Mouse (Mus musculus) layer of hippocampus, adult 11-12 months (tissue): ENCODE measurements around the gene Acsl3.
A peak's percentile ranks its signal among the peaks of the same experiment; 100 is the strongest.

Experiments used
- DNase-seq: peaks from one replicate; pipeline ENCODE4 v3.0.0; 2022; ENCODE audit warnings: low spot score

The Acsl3 gene

DNA sequence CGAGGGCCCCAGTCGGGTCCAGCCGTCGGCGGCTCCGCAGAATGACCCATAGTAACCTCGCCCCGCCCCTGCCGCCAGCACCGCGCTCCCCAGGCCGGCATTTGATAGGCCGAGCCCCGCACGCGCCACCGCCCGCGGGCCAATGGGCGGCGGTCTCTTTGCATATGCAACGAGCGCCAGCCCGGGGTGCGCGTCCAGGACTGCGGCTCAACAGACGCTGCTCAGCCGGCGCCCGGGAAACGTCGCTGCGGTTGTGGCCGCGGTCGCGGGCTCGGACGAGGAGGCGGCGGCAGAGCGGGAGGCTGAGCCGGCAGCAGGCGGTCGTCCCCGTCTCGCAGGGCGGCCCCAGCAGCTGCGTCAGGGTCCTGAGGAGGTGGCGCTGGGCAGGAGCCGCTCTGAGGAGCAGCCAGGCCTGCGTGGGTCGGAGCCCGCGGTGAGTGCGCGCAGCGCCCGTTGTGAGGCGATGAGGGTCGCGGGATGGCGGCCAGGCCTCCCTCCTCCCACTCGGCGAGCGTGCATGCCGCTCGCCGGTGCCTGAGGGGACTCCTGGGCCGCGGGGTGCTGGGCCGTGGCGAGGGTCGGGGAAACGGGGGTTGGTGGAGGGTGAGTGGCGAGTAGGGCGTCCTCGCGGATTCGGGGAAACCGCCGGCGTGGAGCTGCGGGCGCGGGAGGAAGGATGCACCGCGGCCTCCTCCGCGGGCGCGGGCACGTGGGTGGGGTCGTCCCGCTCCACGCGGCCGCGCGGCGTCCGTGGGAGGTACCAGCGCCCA is at the start of gene Acsl3, which contains the start of gene Utp14b:
Acsl3 (plus strand) TSS at position 155 of the 770 bp plus-strand sequence.
Utp14b (plus strand) TSS at position 368 of the 770 bp plus-strand sequence.
- peak; percentile 98 for DNase-seq

DNA sequence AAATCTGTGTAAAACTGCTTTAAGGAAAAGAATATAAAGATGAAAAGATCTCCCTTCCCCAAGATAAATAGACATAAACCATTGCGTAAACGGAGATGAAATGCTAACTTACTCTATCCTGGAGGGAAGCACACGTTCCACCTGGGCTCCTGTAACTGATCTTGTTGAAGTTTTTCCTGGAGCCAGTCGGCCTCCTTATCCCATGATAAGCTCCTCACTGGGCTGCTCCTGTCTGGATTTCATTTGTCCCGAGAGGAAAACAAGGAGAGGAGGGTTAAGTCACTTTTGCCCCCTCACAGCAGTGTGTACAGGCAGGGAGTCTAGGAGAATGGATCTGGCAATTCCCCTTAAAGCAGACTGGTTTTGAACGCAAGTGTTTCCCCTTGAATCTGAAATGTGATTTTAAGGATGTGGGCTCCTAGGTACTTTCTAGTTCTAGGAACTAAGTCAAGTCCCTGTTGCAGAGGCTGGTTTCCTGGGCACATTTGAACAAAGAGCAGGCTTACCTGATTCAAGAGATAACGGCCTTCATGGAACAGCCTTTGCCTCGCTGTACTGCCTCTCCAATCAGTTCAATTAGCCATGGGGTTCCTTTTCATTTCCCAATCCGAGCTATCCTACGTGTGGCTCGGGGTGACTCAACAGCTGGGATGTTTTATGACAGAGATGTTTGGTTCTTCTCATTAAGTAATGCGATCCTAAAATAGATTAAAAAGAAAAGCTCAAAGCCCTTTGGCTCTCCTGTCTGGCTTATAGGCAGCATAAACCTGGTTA is 48.3 kb upstream of the Acsl3 start:
- DNase-seq = no peak

DNA sequence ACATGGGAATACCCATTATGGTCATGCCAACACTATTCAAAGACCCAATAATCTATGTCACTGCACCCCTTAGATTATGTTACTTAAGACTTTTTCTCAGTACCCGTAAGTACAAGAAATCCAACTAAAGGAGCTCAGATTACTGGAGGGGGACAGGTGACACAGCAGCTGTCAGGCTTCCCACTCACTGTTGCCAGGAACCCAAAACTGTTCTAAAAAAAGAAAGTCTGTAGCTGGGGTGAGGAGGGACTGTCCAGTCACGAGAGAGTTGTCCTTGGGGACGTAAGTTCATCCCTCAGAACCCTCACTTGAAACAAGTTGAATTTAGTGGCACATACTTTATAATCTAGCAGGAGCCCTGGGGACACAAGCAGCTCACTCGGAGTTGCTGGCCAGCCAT is 46.6 kb upstream of the Acsl3 start:
- DNase-seq = no peak

DNA sequence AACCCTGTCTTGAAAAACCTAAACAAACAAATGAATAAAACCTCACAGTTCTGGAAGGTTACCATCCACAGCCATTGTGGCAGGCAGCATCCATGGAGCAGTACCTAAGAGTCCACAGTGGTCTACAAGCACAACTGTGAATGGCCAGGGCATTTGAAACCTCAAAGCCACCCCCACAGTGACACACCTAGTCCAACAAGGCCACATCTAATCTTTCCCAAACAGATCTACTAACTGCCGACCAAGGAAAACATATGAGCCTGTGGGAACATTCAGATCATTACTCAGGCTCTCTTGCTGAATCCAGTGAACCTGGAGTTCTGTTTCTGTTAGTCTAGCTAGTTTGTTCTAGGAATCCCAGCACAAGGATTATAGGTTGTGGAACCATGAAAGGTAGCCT is 44.7 kb upstream of the Acsl3 start:
- DNase-seq = no peak

DNA sequence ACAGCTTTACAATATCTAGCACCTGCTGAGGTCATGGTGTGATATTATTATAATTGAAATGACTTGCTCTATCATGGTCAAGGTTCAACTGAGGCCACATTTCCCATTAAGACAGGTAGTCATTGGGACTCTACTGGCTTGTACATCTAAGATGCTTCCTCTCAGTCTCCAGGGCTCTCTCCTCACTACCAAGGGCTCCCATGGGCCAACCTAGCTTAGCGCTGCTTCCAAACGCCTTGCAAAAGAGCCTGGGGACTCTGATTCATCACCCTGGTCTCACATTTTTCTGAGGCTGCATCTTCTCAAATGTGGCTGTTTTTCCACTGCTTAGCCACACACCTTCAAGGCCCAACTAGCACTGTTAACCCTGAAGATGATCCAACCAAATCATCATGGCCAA is 33.3 kb upstream of the Acsl3 start:
- no peak for DNase-seq

DNA sequence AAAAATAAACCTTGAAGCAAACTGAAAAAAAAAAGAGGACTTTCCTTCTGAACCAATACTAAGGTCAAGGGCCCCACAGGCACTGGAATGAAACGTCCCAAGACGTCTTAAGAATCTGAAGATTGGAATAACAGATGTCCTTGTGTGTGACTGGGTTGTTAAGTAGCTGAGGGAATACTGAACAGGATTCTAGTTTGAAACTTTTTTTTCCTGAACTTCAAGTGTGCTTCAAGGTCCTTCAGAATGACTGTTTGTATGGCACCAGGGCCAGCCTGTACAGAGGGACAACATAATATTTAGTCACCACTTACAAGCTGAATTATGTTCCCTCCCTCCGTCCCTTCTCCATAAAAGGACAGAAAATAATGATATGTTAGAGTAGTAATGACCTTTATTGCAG is 23.1 kb upstream of the Acsl3 start:
- no peak for DNase-seq

DNA sequence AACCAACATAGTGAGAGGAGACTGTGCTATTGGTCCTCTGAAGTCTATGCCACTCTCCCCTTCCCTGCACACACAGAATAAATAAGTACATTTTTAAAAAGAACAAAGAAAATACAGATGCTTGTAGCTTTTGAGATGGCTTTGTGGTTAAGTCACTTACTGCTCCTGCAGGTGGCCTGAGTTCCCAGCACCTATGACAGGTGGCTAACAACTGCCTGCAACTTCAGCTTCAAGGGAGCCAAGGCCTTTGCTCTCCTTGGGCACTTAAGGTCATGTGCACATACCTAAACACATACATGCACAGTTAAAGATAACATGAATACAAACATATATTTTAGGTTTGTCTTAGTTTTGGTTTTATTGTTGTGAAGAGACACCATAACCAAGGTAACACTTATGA is 16.8 kb upstream of the Acsl3 start:
- DNase-seq = no peak

DNA sequence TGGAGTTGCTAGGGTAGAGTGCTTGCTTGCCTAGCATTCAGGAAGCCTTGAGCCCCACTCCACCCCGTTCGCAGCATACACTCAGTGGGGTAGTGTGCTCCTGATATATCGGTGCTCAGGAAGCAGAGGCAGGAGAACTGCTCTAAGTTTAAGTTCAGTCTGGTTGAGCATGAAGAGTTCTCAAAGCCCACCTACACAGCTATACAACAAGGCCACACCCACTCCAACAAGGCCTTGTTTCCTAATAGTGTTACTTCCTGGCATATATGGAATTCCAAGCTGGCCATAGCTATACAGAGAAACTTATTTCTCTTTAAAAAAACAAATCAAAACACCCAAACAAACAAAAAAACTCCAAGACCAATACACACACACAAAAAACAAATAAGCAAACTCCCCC is 15.8 kb upstream of the Acsl3 start:
- no peak for DNase-seq

DNA sequence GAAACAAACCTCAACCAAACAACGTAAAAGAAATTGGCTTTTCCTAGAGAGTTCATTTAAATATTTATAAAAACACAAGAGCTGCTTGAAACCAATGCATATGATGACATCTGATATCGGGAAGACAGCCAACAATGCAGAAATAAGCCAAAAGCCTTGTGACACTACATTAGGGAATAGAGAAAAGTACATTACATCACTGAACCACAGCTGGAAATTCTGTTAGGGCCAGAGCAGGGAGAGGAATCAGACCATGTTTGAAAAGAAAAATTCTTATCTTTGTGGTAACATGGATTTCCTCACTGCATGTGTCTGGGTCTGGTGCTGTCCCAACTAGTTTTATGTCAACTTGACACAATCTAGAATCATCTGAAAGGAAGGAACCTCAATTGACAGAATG is 15.4 kb upstream of the Acsl3 start:
- no peak for DNase-seq

DNA sequence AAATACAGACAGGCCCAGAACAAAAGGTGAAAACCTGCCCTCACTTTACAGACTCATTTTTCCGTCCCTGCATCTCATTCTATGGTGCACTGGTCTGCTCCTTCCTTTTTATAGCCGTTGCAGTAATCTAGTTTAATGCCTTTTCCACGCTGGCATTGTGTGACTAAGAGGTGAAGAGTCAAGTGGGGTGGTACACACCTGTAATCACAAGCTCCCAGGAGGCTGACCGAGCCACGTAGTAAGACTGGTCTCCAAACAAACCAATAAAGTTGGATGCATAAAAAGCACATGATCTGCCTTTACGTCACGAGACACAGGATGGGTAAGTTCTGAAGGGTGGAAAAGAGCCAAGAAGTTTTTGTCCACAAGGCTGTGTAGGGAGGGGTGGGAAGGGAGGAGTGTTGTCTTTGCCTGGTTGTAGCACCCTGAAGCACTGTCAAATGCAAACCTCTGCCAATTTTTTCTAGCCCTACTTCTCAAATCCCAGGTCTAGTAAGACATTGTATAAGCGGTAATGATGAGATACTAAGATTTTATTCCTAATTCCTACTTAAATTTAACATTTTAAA is 10.2 kb upstream of the Acsl3 start:
- DNase-seq = no peak

DNA sequence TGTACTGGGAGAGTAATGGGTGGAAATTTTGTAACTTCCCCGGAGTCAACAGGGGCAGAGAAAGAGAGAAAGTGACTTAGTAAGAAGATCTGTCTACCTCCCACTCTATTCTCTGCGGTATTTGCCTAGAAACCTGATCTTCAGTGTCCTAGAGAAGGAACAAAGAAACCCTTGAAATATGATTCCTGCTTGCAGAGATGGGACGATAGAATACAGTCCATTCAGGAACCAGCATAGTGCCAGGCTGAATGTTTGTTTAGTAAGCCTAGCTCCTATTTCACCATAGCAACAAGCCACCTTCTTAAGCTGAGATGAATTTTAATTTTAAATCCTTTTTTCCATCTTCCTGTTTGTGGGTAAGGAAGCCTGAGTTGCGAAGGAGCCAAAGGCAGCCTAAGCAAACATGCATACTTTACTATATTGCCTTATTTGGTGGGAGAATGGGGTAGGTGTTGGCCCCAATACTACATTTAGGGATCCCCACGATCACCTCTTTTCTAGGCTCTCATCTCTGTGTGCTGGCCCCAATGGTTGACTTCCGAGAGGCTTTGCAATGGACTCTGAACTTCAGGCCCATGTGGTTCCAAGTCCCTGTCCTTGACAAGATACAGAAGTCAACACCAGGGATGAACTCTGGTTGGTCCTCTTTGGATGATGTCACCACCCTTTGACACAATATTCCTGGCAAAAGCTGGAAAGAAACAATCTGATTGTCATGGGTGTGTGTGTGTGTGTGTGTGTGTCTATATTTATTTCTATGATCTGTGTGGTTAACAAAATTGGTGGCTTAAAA is 8.2 kb upstream of the Acsl3 start:
- no peak for DNase-seq

DNA sequence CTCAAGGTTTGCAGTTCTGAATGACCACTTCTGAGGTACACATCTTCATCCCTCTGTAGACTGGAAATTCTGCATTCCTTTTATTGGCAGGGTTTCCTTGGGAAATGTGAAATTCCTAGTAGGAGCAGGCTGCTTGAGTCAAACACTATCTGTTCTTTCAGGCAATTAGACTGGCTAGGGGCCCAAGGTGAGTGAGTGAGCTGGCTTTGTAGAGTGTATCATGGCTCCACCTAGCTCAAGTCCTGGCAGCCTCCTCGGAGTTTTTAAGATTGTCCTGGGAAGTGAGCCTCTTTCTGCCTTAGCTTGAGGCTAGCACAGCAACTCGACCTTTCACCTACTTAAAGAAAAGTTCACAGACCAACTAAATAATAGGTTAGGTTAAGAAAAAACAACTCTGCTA is 1.2 kb upstream of the Acsl3 start:
- no peak for DNase-seq

DNA sequence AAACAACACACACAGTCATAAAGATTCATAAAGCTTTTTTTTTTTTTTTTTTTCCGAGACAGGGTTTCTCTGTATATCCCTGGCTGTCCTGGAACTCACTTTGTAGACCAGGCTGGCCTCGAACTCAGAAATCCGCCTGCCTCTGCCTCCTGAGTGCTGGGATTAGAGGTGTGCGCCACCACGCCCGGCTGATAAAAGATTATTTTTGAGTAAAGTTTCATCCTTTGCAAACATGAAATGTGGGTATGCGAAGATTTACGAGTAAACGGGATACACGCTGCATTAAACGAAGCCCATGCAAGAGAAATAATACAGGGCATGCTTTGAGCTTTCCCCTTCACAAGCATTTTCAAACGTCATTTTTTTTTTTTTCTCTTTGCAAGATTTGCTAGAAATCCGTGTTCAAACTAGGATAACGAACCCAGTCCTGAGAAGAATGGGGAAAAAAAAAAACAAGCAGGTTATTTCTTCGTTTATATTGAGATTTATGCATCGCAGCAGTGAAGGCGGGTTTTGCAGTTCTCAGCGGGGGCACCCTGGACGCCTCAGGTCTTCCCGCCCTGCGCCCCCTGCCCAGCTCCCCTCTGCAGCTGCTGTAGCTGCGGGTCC is 500 bp upstream of the Acsl3 start:
- no peak for DNase-seq

DNA sequence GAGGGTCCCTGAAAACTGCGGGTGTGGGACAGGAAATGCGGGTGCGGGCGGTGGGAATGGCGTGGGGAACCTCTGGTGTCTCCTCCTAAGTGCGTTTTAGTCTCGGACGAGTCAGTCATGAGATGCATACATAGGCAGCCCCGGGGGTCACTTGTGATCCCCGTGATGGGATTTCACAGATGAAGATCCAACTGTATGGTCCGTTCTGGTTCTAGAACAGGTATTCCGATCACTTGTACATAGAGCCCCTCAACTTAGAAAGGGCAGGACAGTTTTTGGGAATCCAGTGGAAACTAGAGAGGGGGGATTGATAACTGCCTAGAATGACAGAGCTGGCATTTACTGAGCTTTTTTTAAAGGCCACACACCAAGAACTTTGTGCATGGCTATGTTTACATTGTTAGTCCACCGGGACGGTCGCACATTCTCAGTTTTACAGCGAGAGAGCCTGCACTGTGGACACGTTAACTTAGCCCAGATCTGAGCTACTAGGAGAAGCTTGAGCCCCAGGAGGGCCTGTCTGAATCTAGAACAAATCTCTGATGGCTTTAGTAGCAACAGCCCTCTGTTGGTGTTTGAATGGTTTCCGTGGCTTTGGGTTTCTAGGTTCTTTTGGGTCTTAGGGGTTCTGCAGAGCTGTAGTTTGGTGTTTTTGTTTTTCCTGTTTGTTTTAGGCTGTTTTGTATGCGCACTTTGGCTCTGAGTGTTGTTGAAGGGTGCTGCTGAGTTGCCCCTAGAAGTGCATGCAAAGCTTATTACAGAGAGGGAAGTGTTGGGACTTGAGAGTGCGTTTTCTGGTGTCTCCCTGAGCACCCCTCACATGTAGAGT is 1.0 kb downstream of the Acsl3 start:
- DNase-seq = peak; percentile 13

DNA sequence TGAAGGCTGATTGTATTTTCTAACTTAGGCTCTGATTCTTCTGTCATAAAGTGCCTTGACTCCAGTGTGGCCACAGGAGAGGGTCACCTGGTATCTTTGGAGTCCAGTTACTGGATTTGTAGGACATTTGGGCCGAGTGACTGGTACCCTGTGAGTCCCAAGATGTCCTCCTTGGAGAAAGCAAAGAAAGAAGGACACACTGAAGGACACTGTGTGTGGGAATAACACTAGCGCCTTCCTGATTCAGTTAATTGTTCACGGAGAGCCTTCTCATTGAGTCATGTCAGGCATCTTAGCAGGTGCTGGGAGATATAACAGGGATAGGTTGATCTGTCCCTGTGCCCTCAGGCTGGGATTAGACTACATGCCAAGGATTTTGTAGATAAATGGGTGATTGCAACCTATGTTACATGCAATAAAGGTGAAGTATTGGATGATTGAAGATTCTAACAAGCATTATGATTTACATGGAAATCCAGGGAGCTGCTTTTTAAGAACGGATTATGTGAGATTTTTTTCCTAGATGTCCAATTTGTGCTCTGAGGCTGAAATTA is 1.7 kb downstream of the Acsl3 start:
- DNase-seq = no peak

DNA sequence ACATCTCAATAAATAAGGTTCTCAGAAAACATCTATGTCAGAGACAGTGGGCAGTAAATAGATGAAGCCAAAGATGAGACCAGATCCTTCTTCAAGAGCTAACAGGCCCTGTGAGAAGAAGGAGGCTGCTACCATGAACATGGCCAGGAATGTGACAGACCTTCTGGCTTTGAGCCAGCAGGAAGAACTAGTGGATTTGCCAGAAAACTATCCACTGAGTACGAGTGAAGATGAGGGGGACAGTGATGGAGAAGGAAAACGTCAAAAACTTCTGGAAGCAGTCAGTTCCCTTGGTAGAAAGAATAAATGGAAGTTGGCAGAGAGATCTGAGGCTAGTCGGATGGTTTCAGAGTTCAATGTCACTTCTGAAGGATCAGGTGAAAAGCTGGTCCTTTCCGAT is 6.7 kb downstream of the Acsl3 start:
- DNase-seq = no peak

DNA sequence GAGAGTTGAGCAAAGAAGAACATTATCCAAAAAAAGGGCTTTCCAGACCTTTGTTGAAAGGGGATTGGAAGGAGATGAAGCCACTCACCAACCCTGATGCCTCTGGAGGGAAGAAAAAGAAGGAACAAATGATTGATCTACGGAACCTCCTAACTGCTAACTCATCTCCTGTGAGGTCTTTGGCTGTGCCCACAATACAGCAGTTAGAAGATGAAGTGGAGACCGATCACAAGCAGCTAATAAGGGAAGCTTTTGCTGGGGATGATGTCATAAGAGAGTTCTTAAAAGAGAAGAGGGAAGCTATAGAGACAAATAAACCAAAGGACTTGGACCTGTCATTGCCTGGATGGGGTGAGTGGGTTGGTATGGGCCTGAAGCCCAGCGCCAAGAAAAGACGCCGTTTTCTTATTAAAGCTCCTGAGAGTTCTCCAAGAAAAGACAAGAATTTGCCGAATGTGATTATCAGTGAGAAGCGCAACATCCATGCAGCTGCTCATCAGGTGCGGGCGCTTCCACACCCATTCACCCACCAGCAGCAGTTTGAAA is 8.4 kb downstream of the Acsl3 start:
- no peak for DNase-seq

DNA sequence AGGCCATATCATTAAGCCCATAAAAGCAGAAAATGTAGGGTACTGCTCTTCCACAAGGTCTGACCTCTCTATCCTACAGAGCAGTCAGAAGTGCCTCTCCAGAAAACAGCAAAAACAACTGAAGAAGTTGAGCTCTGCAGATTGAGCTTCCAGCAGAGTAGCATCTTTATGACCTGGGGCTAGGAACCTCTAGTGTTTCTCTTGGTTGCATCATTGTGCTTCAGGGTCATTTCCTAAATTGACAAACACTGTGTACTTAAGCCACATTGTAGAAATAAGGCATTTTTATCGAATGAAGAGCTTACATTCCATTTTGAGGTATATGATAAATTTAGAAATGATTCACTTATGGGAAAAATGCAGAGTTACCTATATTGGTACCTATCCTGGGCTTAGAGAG is 9.0 kb downstream of the Acsl3 start:
- DNase-seq = no peak

DNA sequence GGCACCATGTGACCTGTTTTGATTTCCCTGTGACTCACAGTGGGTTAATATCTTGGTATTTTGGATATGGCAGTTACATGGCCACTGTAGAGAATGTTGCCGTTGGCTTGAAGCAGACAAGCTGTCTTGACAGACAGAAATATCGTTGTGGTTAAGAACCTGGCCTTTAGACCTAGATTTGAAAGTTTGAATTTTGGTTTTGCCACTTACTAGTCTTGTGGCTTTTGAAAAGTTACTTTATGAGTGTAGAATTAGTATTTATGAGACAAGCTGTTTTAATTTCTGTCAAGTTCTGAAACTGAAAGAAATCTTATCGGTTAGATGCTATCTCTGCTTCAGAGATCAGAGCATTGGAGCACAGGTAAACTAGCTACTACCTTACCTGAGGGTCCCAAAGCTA is 24.7 kb downstream of the Acsl3 start:
- DNase-seq = no peak

DNA sequence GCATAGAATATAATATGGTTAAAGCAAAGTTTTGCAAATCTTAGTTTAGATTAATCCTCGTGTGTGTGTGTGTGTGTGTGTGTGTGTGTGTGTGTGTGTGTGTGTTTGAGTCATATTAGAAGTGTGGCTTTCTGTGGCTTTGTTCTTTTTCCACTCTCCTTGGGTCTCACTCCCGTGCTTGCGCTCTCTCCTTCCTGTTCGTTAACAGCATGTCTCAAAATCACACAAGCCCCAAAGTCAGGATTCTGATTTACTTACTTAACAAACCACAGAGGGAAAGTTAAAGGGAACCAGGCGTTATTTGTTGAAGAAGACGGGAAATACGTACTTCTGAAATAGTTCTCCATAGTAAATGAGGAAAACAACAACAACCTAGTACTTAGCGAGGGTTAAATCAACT is 26.5 kb downstream of the Acsl3 start:
- DNase-seq = no peak
